Mouse (Mus musculus) heart, postnatal 0 days (tissue): Measurements from ENCODE around the gene Cyp51.

Experiments used
- CTCF ChIP-seq: IDR thresholded peaks from 2 replicates; pipeline ENCODE4 v1.5.1; 2016; ENCODE audit warnings: antibody characterized with exemption, control low read depth, low read depth
- EP300 ChIP-seq: IDR thresholded peaks from 2 replicates; pipeline ENCODE4 v1.6.1; 2016; ENCODE audit warnings: antibody characterized with exemption, low read depth

- TF ChIP-seq CTCF (no peak), EP300 (no peak)
Measured at GRCm38 (mm10) chr5:4084948-4085347, 19.6 kb downstream of the Cyp51 start.
